Mouse (Mus musculus) heart, adult 9 months (tissue): Measurements from ENCODE around the gene BC017158.
"Not testable (repeated sequence)": the region's sequence is repeated elsewhere in the genome, so short reads cannot be mapped to it uniquely, and the experiment has no call there.

ENCODE experiments used
- DNase-seq, 2 experiments: peaks; one replicate each; pipeline ENCODE4 v3.0.0; 2022; ENCODE audit warnings: low spot score in 2 of 2

The BC017158 gene

GRCm38 (mm10) chr7:128297617-128298480, at the start of gene BC017158:
Gene BC017158 (minus strand): TSS chr7:128298170.
- DNase-seq: peak; percentile 73 to 80

DNA sequence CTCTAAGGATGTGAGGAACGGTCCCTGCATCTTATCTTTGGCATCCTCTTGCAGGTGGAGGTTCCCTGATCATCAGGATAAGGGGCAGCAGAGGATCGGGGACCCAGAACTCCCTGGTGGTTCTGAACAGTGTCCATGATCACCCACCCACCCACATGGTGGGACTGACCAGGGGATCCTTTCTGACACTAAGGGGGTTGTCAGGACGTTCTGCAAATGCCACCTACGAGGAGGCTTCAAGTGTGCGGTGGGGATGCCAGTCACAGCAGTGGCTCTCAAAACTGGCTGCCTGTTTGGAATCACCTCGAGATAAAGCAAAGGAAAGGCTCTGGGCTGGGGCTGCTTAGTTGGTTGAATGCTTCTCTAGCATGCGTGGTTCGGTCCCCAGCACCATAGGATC, 49.0 kb upstream of the BC017158 start:
- DNase-seq: no peak

GRCm38 (mm10) chr7:128346522-128346921, 48.6 kb upstream of the BC017158 start:
- no peak for DNase-seq

- DNase-seq: no peak
Observed at GRCm38 (mm10) chr7:128345691-128346090, 47.7 kb upstream of the BC017158 start.

- peak; percentile 55 to 76 for DNase-seq
Observed at GRCm38 (mm10) chr7:128344928-128345653, 47.1 kb upstream of the BC017158 start.

- DNase-seq: no peak
Observed at GRCm38 (mm10) chr7:128344488-128344887, 46.5 kb upstream of the BC017158 start.

GRCm38 (mm10) chr7:128342691-128343090, 44.7 kb upstream of the BC017158 start:
- DNase-seq: not testable (repeated sequence)

- not testable (repeated sequence) for DNase-seq
Observed at GRCm38 (mm10) chr7:128340321-128340720, 42.4 kb upstream of the BC017158 start.

- no peak for DNase-seq
Observed at GRCm38 (mm10) chr7:128332896-128333295, 34.9 kb upstream of the BC017158 start.

- no peak for DNase-seq
Observed at GRCm38 (mm10) chr7:128330981-128331380, 33.0 kb upstream of the BC017158 start.

DNA sequence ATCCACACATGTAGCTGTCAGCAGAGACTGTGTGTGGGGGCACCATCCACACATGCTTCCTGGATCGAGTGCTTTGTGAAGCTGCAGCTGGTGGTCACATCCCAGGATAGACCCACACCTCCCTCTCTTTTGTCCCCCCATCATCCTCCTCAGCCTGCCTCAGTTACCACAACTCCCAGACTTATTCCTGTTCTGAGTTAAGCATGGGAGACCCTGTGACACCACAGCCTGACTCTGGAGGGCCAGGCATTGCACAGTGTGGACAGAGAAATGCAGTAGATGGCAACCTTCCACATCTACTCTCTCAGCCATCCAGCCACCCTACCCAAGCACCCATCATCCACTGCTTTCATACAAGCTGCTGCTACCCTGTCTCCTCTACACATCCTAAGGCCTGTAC, 27.0 kb upstream of the BC017158 start:
- DNase-seq: no peak

GRCm38 (mm10) chr7:128321260-128321659, 23.3 kb upstream of the BC017158 start:
- no peak for DNase-seq

DNA sequence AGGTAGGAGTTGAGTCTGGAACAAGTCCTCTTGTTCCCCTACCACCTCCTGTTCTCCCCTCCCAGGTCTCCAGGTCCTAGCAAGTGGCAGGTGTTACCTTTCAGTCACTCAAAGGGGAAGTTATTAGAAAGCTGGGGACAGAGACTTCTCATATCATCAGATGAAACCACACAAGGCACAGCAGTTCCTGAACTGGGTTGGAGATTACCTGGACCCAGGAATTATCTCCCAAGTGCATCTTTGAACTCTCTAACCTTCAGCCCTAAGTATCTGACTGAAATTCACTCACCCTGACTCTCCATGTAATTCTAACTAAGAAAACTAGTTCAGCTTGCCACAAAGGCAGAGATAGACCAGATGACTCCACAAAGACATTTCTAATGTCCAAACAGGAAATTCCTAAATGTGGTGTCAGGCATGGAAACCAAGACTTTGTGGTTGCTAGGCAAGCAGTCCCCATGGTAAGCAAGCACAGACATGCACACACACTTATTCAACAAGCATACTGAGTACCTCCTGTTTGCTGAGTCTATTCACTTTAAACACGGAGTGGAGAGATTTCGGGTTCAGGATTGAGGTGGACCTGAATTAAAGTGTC, 22.3 kb upstream of the BC017158 start:
- DNase-seq: peak in 1 of 2 experiments; percentile 27

GRCm38 (mm10) chr7:128319140-128319539, 21.2 kb upstream of the BC017158 start:
- DNase-seq: no peak

DNA sequence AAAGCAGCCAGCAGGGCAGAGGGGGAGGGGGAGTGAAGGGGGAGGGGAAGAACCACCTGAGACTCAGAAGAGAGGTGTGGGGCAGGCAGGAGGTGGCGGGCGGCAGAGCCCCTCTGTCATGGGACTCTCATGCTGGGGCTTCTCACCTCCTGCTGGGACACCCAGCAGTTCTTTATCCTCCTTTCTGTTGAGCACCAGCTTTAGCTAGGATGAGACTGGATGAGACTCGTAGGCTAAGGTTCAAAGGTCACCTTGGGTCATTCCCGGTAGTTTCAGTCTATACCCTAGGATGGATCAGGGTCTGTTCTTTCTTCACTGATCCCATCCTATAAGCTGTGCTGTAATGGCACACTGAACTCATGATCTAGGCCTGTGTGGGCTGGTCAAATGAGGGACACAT, 19.0 kb upstream of the BC017158 start:
- no peak for DNase-seq

- DNase-seq: no peak
Observed at GRCm38 (mm10) chr7:128314491-128314890, 16.5 kb upstream of the BC017158 start.

GRCm38 (mm10) chr7:128313601-128314000, 15.6 kb upstream of the BC017158 start:
- no peak for DNase-seq

- DNase-seq: no peak
Observed at GRCm38 (mm10) chr7:128312375-128313059, 14.5 kb upstream of the BC017158 start.

DNA sequence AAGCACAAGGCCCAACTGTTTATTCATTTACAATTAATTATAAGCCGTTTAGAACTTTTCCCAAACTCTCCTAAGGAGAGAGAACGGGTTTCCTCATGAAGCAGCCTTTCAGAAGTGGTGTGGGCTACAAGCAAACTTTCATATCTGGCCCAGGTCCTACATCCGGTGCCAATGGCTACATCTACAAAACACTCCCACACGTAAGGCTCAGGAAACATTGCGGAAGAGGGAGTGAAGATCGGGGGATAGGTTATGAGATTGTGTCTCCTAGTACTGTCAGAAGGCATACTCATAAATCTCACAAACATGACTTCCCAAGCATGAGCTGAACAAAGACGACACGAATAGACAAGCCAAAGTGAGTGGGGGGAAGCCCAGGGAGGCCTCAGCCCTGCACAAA, 13.8 kb upstream of the BC017158 start:
- no peak for DNase-seq

GRCm38 (mm10) chr7:128311263-128311662, 13.3 kb upstream of the BC017158 start:
- DNase-seq: no peak

DNA sequence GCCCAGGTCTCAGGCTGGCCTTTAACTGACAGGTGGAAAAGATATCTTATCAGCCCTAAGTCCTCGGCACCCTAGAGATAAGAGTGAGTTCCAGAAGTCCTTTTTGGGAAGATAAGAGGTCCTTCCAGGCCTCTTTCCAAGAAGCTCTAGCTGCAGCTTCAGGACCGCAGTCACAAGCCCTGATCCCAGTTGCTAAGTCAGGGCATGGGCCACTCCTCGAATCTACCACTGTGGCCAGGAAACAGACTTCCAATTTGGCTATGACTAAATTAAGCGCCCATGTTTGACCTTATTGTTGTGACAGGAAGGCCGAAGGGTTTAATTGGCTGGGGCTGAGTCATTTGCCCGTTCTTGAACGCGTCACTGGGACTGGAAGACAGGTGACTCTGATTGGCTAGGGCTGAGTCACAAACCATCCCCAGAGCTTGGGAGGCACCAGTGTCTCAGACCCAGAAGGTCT, 12.3 kb upstream of the BC017158 start:
- peak; percentile 40 to 54 for DNase-seq

- no peak for DNase-seq
Observed at GRCm38 (mm10) chr7:128309776-128310175, 11.8 kb upstream of the BC017158 start.
